Mouse (Mus musculus): Measurements from ENCODE around the gene Arsg. TPM values are rescaled to one million over a fixed set of nuclear protein-coding genes. Genes with fewer than 3 reads are reported as not detected.

Arsg gene
- total RNA-seq, 1 experiment = 1.0 TPM

DNA sequence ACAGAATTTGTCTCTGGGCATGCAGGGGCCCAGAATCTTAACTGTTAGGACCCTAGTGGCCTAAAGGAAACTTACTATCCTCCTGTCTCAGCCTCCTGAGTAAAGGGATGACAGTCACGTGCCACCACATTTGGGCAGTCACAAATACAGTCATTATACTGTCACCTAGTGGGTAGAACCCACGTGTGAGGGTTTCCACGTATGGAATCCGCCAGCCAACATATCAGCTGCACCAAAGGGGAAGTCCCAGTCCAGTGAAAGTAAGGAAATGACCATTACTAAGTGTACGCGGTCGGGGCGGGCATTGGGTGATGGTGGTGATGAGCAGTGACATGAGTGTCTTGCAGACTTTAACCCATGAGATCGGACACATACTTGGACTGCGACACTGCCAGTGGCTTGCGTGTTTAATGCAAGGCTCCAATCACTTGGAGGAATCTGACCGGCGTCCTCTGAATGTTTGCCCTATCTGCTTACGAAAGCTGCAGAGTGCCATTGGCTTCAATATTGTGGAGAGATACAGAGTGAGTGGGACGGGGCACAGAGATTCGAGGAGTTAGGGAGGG lies 38.9 kb upstream of the Arsg start:
- Histone ChIP-seq H3K4me3 (ENCODE audit: insufficient read depth in 1 of 2, low read depth in 1 of 2, low read length in 2 of 2, poor library complexity in 1 of 2, severe bottlenecking in 1 of 2) (no peak overlapping the region), H3K36me3 (ENCODE audit: control insufficient read depth, insufficient read depth, low read length, poor library complexity, severe bottlenecking) (peaks cover 16% of the 10 kb centered on the region; the same call in 1 of the 2 replicates), H3K4me1 (ENCODE audit: control insufficient read depth in 2 of 2, insufficient read depth in 2 of 2, low read length in 2 of 2, poor library complexity in 1 of 2) (peaks cover 0 to 4% of the 10 kb centered on the region in 2 experiments; a peak in 1 of 4 replicates), H3K9me3 (ENCODE audit: control insufficient read depth, insufficient read depth, low read depth, low read length) (no peaks in the 10 kb centered on the region), H3K9ac (ENCODE audit: insufficient read depth, low read depth, low read length, poor library complexity, severe bottlenecking) (no peak overlapping the region), H3K27ac (ENCODE audit: insufficient read depth, low read depth, low read length, poor library complexity, severe bottlenecking) (no peak overlapping the region)
- in situ Hi-C loops (cut with MboI; ENCODE audit: low sequenced_read_pairs in 2 of 2, unreplicated experiment in 2 of 2) = loop anchor here (10.0 to 25.0 kb wide), 2 partner anchors 110 to 428 kb away; no protein-coding TSS in a partner anchor
- DNase-seq (ENCODE audit: low read depth, low spot score) = no peak
- TF ChIP-seq ZNF384 (IDR thresholded peaks at IDR 0.05; ENCODE audit: low read depth, low read length) = no peak
- no peak for TF ChIP-seq ZC3H11A (IDR thresholded peaks at IDR 0.05; ENCODE audit: borderline replicate concordance, low read depth, low read length)
- TF ChIP-seq CHD2 (IDR thresholded peaks at IDR 0.05; ENCODE audit: low read depth, low read length) = no peak
- TF ChIP-seq MAFK (IDR thresholded peaks at IDR 0.05; ENCODE audit: insufficient read depth, low read depth, low read length) = no peak
- TF ChIP-seq HCFC1 (IDR thresholded peaks at IDR 0.05; ENCODE audit: borderline replicate concordance, insufficient read depth, low read length) = no peak

- H3K36me3 ChIP-seq (ENCODE audit: control insufficient read depth, insufficient read depth, low read length, poor library complexity, severe bottlenecking) = peaks cover 10% of the 10 kb centered on the region; the same call in 1 of the 2 replicates
- no peak for TF ChIP-seq CHD2 (IDR thresholded peaks at IDR 0.05; ENCODE audit: low read depth, low read length)
- TF ChIP-seq ZC3H11A (IDR thresholded peaks at IDR 0.05; ENCODE audit: borderline replicate concordance, low read depth, low read length) = no peak
- no peak for TF ChIP-seq HCFC1 (IDR thresholded peaks at IDR 0.05; ENCODE audit: borderline replicate concordance, insufficient read depth, low read length)
- no peak for TF ChIP-seq MAFK (IDR thresholded peaks at IDR 0.05; ENCODE audit: insufficient read depth, low read depth, low read length)
- TF ChIP-seq ZNF384 (IDR thresholded peaks at IDR 0.05; ENCODE audit: low read depth, low read length) = no peak
Measured at GRCm38 (mm10) chr11:109436889-109437288, 36.3 kb upstream of the Arsg start.

DNA sequence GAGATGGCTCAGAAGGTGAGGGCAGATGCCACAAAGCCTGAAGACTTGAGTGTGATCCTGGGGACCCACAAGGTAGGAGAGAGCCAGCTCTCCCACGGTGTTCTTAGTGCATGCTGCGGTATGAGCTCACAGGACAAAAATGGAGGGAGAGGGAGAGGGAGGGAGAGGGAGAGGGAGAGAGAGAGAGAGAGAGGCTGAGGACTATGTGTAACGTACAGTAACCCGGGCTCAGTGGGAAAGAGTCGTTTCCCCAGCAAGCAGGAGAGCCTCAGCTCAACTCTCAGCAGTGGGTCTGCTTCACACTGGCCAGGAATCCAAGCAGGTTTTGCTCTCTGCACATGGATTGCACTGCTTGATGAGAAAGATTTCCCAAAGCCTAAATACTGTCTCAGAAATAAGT lies 34.0 kb upstream of the Arsg start:
- Histone ChIP-seq H3K4me3 (ENCODE audit: insufficient read depth in 1 of 2, low read depth in 1 of 2, low read length in 2 of 2, poor library complexity in 1 of 2, severe bottlenecking in 1 of 2) (no peak overlapping the region), H3K36me3 (ENCODE audit: control insufficient read depth, insufficient read depth, low read length, poor library complexity, severe bottlenecking) (peaks cover 10% of the 10 kb centered on the region; the same call in 1 of the 2 replicates), H3K4me1 (ENCODE audit: control insufficient read depth in 2 of 2, insufficient read depth in 2 of 2, low read length in 2 of 2, poor library complexity in 1 of 2) (no peaks in the 10 kb centered on the region), H3K27ac (ENCODE audit: insufficient read depth, low read depth, low read length, poor library complexity, severe bottlenecking) (no peak overlapping the region), H3K9ac (ENCODE audit: insufficient read depth, low read depth, low read length, poor library complexity, severe bottlenecking) (no peak overlapping the region), H3K9me3 (ENCODE audit: control insufficient read depth, insufficient read depth, low read depth, low read length) (no peaks in the 10 kb centered on the region)
- in situ Hi-C loops (cut with MboI; ENCODE audit: low sequenced_read_pairs in 2 of 2, unreplicated experiment in 2 of 2) = loop anchor here (10.0 to 25.0 kb wide), 2 partner anchors 114 to 423 kb away; no protein-coding TSS in a partner anchor
- DNase-seq (ENCODE audit: low read depth, low spot score) = no peak
- TF ChIP-seq ZNF384 (IDR thresholded peaks at IDR 0.05; ENCODE audit: low read depth, low read length) = no peak
- no peak for TF ChIP-seq CHD2 (IDR thresholded peaks at IDR 0.05; ENCODE audit: low read depth, low read length)
- TF ChIP-seq MAFK (IDR thresholded peaks at IDR 0.05; ENCODE audit: insufficient read depth, low read depth, low read length) = no peak
- TF ChIP-seq ZC3H11A (IDR thresholded peaks at IDR 0.05; ENCODE audit: borderline replicate concordance, low read depth, low read length) = no peak
- TF ChIP-seq HCFC1 (IDR thresholded peaks at IDR 0.05; ENCODE audit: borderline replicate concordance, insufficient read depth, low read length) = no peak

More at GRCm38 (mm10) chr11:109436889-109437288, 36.3 kb upstream of the Arsg start:
- Histone ChIP-seq H3K4me3 (ENCODE audit: insufficient read depth in 1 of 2, low read depth in 1 of 2, low read length in 2 of 2, poor library complexity in 1 of 2, severe bottlenecking in 1 of 2) (no peak overlapping the region), H3K9me3 (ENCODE audit: control insufficient read depth, insufficient read depth, low read depth, low read length) (no peaks in the 10 kb centered on the region), H3K4me1 (ENCODE audit: control insufficient read depth in 2 of 2, insufficient read depth in 2 of 2, low read length in 2 of 2, poor library complexity in 1 of 2) (no peaks in the 10 kb centered on the region), H3K9ac (ENCODE audit: insufficient read depth, low read depth, low read length, poor library complexity, severe bottlenecking) (no peak overlapping the region), H3K27ac (ENCODE audit: insufficient read depth, low read depth, low read length, poor library complexity, severe bottlenecking) (no peak overlapping the region)
- in situ Hi-C loops (cut with MboI; ENCODE audit: low sequenced_read_pairs in 2 of 2, unreplicated experiment in 2 of 2) = loop anchor here (10.0 to 25.0 kb wide), 2 partner anchors 112 to 425 kb away; no protein-coding TSS in a partner anchor
- DNase-seq (ENCODE audit: low read depth, low spot score) = no peak

- Histone ChIP-seq H3K4me3 (ENCODE audit: insufficient read depth in 1 of 2, low read depth in 1 of 2, low read length in 2 of 2, poor library complexity in 1 of 2, severe bottlenecking in 1 of 2) (peak overlapping the region; percentile 46 to 61), H3K9ac (ENCODE audit: insufficient read depth, low read depth, low read length, poor library complexity, severe bottlenecking) (peak overlapping the region; percentile 69), H3K4me1 (ENCODE audit: control insufficient read depth in 2 of 2, insufficient read depth in 2 of 2, low read length in 2 of 2, poor library complexity in 1 of 2) (no peaks in the 10 kb centered on the region), H3K9me3 (ENCODE audit: control insufficient read depth, insufficient read depth, low read depth, low read length) (no peaks in the 10 kb centered on the region), H3K36me3 (ENCODE audit: control insufficient read depth, insufficient read depth, low read length, poor library complexity, severe bottlenecking) (peaks cover 10% of the 10 kb centered on the region; the same call in 1 of the 2 replicates), H3K27ac (ENCODE audit: insufficient read depth, low read depth, low read length, poor library complexity, severe bottlenecking) (no peak overlapping the region)
- TF ChIP-seq MAFK (IDR thresholded peaks at IDR 0.05; ENCODE audit: insufficient read depth, low read depth, low read length) = no peak
- no peak for TF ChIP-seq CHD2 (IDR thresholded peaks at IDR 0.05; ENCODE audit: low read depth, low read length)
- TF ChIP-seq HCFC1 (IDR thresholded peaks at IDR 0.05; ENCODE audit: borderline replicate concordance, insufficient read depth, low read length) = no peak
- TF ChIP-seq ZNF384 (IDR thresholded peaks at IDR 0.05; ENCODE audit: low read depth, low read length) = no peak
- DNase-seq (ENCODE audit: low read depth, low spot score) = no peak
- in situ Hi-C loops (cut with MboI; ENCODE audit: low sequenced_read_pairs in 2 of 2, unreplicated experiment in 2 of 2) = loop anchor here (5.0 to 25.0 kb wide), 5 partner anchors 115 to 422 kb away; no protein-coding TSS in a partner anchor
Measured at GRCm38 (mm10) chr11:109439829-109440340, 33.3 kb upstream of the Arsg start.

Data from ES-E14 (cell line).